Mouse (Mus musculus) Patski (cell line): ENCODE results near the gene Eci1. TPM values are rescaled to one million over a fixed set of nuclear protein-coding genes. Genes with fewer than 3 reads are reported as not detected.
"Not testable (repeated sequence)": the region's sequence is repeated elsewhere in the genome, so short reads cannot be mapped to it uniquely, and the experiment has no call there.

Source experiments
- ATAC-seq: fragments of 100-300 bp; one replicate; pipeline ENCODE4 v1.8.0; 2021
- CTCF ChIA-PET: fragments of 350-600 bp; sonication (Branson Sonifier 250); formaldehyde crosslinking; loops from one replicate; lab custom pipeline; 2022; ENCODE audit warnings: inconsistent platforms; lab: Charles Lee
- POLR2A ChIA-PET: fragments of 350-600 bp; sonication (Branson Sonifier 250); formaldehyde crosslinking; loops from one replicate; lab custom pipeline; 2022; ENCODE audit warnings: antibody characterized with exemption, inconsistent platforms; lab: Charles Lee
- DNase-seq: peaks from one replicate; pipeline ENCODE4 v3.0.0-alpha.2; 2011; ENCODE audit warnings: low read depth, low spot score
- H3K27me3 ChIP-seq: fragments of 371-371 bp; one replicate; pipeline ENCODE4 v1.5.1; 2021
- CTCF ChIP-seq: fragments of 100-300 bp; IDR thresholded peaks from one replicate; pipeline ENCODE4 v1.5.1; 2021
- in situ Hi-C: fragments of 300-500 bp; cut with MboI; formaldehyde crosslinking; loops from 3 replicates; pipeline ENCODE4 v1.11.1; 2018; ENCODE audit warnings: low pct_unique_long_range_greater_than_20kb, mixed read lengths
- polyA plus RNA-seq: library from polyadenylated mRNA; unstranded; gene quantifications from one replicate; pipeline ENCODE4 v1.2.3, GENCODE M21; 2021

Gene Eci1
- polyA plus RNA-seq, 1 experiment from 2014 or later, result 106 TPM

GRCm38 (mm10) chr17:24413557-24414211, 12.8 kb upstream of the Eci1 start:
- POLR2A ChIA-PET, result interaction anchor here (0.7 kb wide), 1 partner anchor 1654 kb away, joined by 3 read pairs; no protein-coding TSS in a partner anchor
- no peak for DNase-seq

GRCm38 (mm10) chr17:24414230-24414976, 12.0 kb upstream of the Eci1 start, which contains the start of gene Rnps1:
Gene Rnps1 (plus strand): TSS chr17:24414565.
- no peaks in the 10 kb centered on the region for H3K27me3 ChIP-seq
- in situ Hi-C loops, result no loop called here
- TF ChIP-seq CTCF, result no peak
- peak; percentile 95 for DNase-seq
- ChIA-PET CTCF (interaction anchor here (1.3 kb wide), 1 partner anchor 9 kb away, joined by 4 read pairs; no protein-coding TSS in a partner anchor), POLR2A (interaction anchor here (0.7 kb wide), 1 partner anchor 1654 kb away, joined by 3 read pairs; no protein-coding TSS in a partner anchor)
- peak; percentile 84 for ATAC-seq

More at GRCm38 (mm10) chr17:24413557-24414211, 12.8 kb upstream of the Eci1 start:
- TF ChIP-seq CTCF, result no peak
- no peaks in the 10 kb centered on the region for H3K27me3 ChIP-seq
- in situ Hi-C loops, result no loop called here
- peak; percentile 2 for ATAC-seq
- CTCF ChIA-PET, result interaction anchor here (0.8 to 1.3 kb wide), 4 partner anchors 8 to 59 kb away, joined by 3 to 4 read pairs (median 3); no protein-coding TSS in a partner anchor

GRCm38 (mm10) chr17:24415011-24415410, 11.4 kb upstream of the Eci1 start:
- CTCF ChIA-PET, result no interaction called here
- POLR2A ChIA-PET, result no interaction called here
- in situ Hi-C loops, result no loop called here
- ATAC-seq, result no peak
- TF ChIP-seq CTCF, result no peak
- H3K27me3 ChIP-seq, result no peaks in the 10 kb centered on the region
- no peak for DNase-seq

- H3K27me3 ChIP-seq, result no peaks in the 10 kb centered on the region
- TF ChIP-seq CTCF, result no peak
- ATAC-seq (no peak), DNase-seq (no peak)
- in situ Hi-C loops, result no loop called here
- ChIA-PET POLR2A (interaction anchor here (1.1 kb wide), 1 partner anchor 11 kb away, joined by 3 read pairs; no protein-coding TSS in a partner anchor), CTCF (interaction anchor here (0.8 to 1.1 kb wide), 2 partner anchors 9 to 243 kb away, joined by 3 read pairs; no protein-coding TSS in a partner anchor)
Observed at GRCm38 (mm10) chr17:24416051-24416652, 10.3 kb upstream of the Eci1 start.

- POLR2A ChIA-PET, result no interaction called here
- in situ Hi-C loops, result no loop called here
- no peaks in the 10 kb centered on the region for H3K27me3 ChIP-seq
- CTCF ChIA-PET, result interaction anchor here (1.1 to 1.5 kb wide), 3 partner anchors 10 to 250 kb away, joined by 3 read pairs; no protein-coding TSS in a partner anchor
- no peak for ATAC-seq
- TF ChIP-seq CTCF, result no peak
- DNase-seq, result no peak
Observed at GRCm38 (mm10) chr17:24423114-24423513, 3.3 kb upstream of the Eci1 start.

- ChIA-PET CTCF (interaction anchor here (0.7 kb wide), 1 partner anchor 20 kb away, joined by 3 read pairs; no protein-coding TSS in a partner anchor), POLR2A (no interaction called here)
- in situ Hi-C loops, result no loop called here
Observed at GRCm38 (mm10) chr17:24424489-24424888, 2.0 kb upstream of the Eci1 start.

GRCm38 (mm10) chr17:24425326-24425725, 1.1 kb upstream of the Eci1 start:
- POLR2A ChIA-PET, result not testable (repeated sequence)

More at GRCm38 (mm10) chr17:24424489-24424888, 2.0 kb upstream of the Eci1 start:
- H3K27me3 ChIP-seq, result no peaks in the 10 kb centered on the region
- no peak for ATAC-seq
- no peak for TF ChIP-seq CTCF
- no peak for DNase-seq

GRCm38 (mm10) chr17:24425905-24426304, 536 bp upstream of the Eci1 start:
- CTCF ChIA-PET, result no interaction called here
- DNase-seq (no peak), ATAC-seq (peak; percentile 1)
- POLR2A ChIA-PET, result interaction anchor here (0.7 kb wide), 1 partner anchor 26 kb away, joined by 3 read pairs; no protein-coding TSS in a partner anchor
- TF ChIP-seq CTCF, result no peak
- in situ Hi-C loops, result no loop called here
- H3K27me3 ChIP-seq, result no peaks in the 10 kb centered on the region

More at GRCm38 (mm10) chr17:24425326-24425725, 1.1 kb upstream of the Eci1 start:
- ATAC-seq, DNase-seq, CTCF ChIA-PET, in situ Hi-C loops, H3K27me3 ChIP-seq: not testable (repeated sequence)

GRCm38 (mm10) chr17:24427170-24427557, 723 bp downstream of the Eci1 start:
- no peak for DNase-seq
- no peak for TF ChIP-seq CTCF
- ChIA-PET POLR2A (interaction anchor here (0.8 to 1.0 kb wide), 2 partner anchors 11 to 50 kb away, joined by 3 read pairs; no protein-coding TSS in a partner anchor), CTCF (interaction anchor here (0.7 to 1.0 kb wide), 2 partner anchors 8 to 10 kb away, joined by 3 read pairs; no protein-coding TSS in a partner anchor)
- in situ Hi-C loops, result no loop called here
- ATAC-seq, result no peak
- H3K27me3 ChIP-seq, result no peaks in the 10 kb centered on the region
